Mouse (Mus musculus): ENCODE results near the gene Ppp1r13b. TPM values are rescaled to one million over a fixed set of nuclear protein-coding genes. Genes with fewer than 3 reads are reported as not detected.
"Not testable (repeated sequence)": the region's sequence is repeated elsewhere in the genome, so short reads cannot be mapped to it uniquely, and the experiment has no call there.

Gene Ppp1r13b
- polyA plus RNA-seq (2015; fragmentation: Nextera tagmentation; extraction: Ambion mirVana): 22.8 and 22.9 TPM in 2 replicates

- peak within 1 kb of the TSS; percentile 91 for H3K27ac ChIP-seq
- peak within 1 kb of the TSS; percentile 81 for H3K4me3 ChIP-seq (replicated peaks)
- WGBS: under 1% methylated on average over 69 of the region's 80 CpGs
- peak within 1 kb of the TSS; percentile 88 for H3K4me2 ChIP-seq
- H3K9ac ChIP-seq: peak within 1 kb of the TSS; percentile 85
- H3K9me3 ChIP-seq: no peaks in the 10 kb centered on the region
- H3K36me3 ChIP-seq: no peaks in the 10 kb centered on the region
- H3K4me1 ChIP-seq: peaks cover 16% of the 10 kb centered on the region; the same call in 1 of the 2 replicates
- H3K27me3 ChIP-seq (replicated peaks): no peaks in the 10 kb centered on the region
- peak; percentile 95 for ATAC-seq (ENCODE audit: insufficient read depth, low FRiP score, low read depth)
These were observed at the start of gene Ppp1r13b for GRCm38 (mm10) chr12:111907970-111908681. TSS of gene Ppp1r13b (minus strand) at chr12:111908110.

GRCm38 (mm10) chr12:111956173-111956572 is 48.3 kb upstream of the Ppp1r13b start:
- no peak overlapping the region for H3K27ac ChIP-seq
- H3K27me3 ChIP-seq (replicated peaks): no peaks in the 10 kb centered on the region
- no peak overlapping the region for H3K4me3 ChIP-seq (replicated peaks)
- whole genome bisulfite sequencing: 77% methylated on average over 5 of the region's 5 CpGs
- H3K9me3 ChIP-seq: no peaks in the 10 kb centered on the region
- H3K4me2 ChIP-seq: no peak overlapping the region
- H3K36me3 ChIP-seq: peaks cover 19% of the 10 kb centered on the region
- peaks cover 7% of the 10 kb centered on the region; the same call in 1 of the 2 replicates for H3K4me1 ChIP-seq
- H3K9ac ChIP-seq: no peak overlapping the region
- no peak for ATAC-seq (ENCODE audit: insufficient read depth, low FRiP score, low read depth)

GRCm38 (mm10) chr12:111951701-111952100 is 43.8 kb upstream of the Ppp1r13b start:
- ATAC-seq (ENCODE audit: insufficient read depth, low FRiP score, low read depth): peak; percentile 47; the same call in 1 of the 2 replicates
- Histone ChIP-seq H3K36me3 (no peaks in the 10 kb centered on the region), H3K9ac (no peak overlapping the region), H3K4me3 (replicated peaks) (no peak overlapping the region), H3K27me3 (replicated peaks) (no peaks in the 10 kb centered on the region), H3K4me2 (no peak overlapping the region), H3K27ac (peak overlapping the region; percentile 19; the same call in 1 of the 2 replicates), H3K4me1 (peaks cover 14% of the 10 kb centered on the region), H3K9me3 (no peaks in the 10 kb centered on the region)
- WGBS: 21% methylated on average over 5 of the region's 5 CpGs

GRCm38 (mm10) chr12:111950486-111950885 is 42.6 kb upstream of the Ppp1r13b start:
- no peaks in the 10 kb centered on the region for H3K9me3 ChIP-seq
- ATAC-seq (ENCODE audit: insufficient read depth, low FRiP score, low read depth): no peak
- H3K4me1 ChIP-seq: peaks cover 20% of the 10 kb centered on the region
- no peak overlapping the region for H3K4me3 ChIP-seq (replicated peaks)
- no peaks in the 10 kb centered on the region for H3K27me3 ChIP-seq (replicated peaks)
- 46% methylated on average over 5 of the region's 5 CpGs for WGBS
- no peak overlapping the region for H3K9ac ChIP-seq
- H3K36me3 ChIP-seq: no peaks in the 10 kb centered on the region
- no peak overlapping the region for H3K27ac ChIP-seq
- H3K4me2 ChIP-seq: no peak overlapping the region

GRCm38 (mm10) chr12:111946716-111947115 is 38.8 kb upstream of the Ppp1r13b start:
- H3K9me3 ChIP-seq: no peaks in the 10 kb centered on the region
- peaks cover 36% of the 10 kb centered on the region for H3K4me1 ChIP-seq
- peak overlapping the region; percentile 49 for H3K27ac ChIP-seq
- H3K4me2 ChIP-seq: no peak overlapping the region
- no peak overlapping the region for H3K9ac ChIP-seq
- no peak overlapping the region for H3K4me3 ChIP-seq (replicated peaks)
- WGBS: 37% methylated on average over 2 of the region's 2 CpGs
- peak; percentile 9; the same call in 1 of the 2 replicates for ATAC-seq (ENCODE audit: insufficient read depth, low FRiP score, low read depth)
- H3K36me3 ChIP-seq: no peaks in the 10 kb centered on the region
- no peaks in the 10 kb centered on the region for H3K27me3 ChIP-seq (replicated peaks)

GRCm38 (mm10) chr12:111945765-111946655 is 38.1 kb upstream of the Ppp1r13b start:
- H3K4me3 ChIP-seq (replicated peaks); H3K9ac ChIP-seq; H3K27me3 ChIP-seq (replicated peaks); H3K9me3 ChIP-seq; H3K36me3 ChIP-seq; H3K4me2 ChIP-seq: not testable (repeated sequence)
- H3K27ac ChIP-seq: peak overlapping the region; percentile 80
- peak; percentile 57 for ATAC-seq (ENCODE audit: insufficient read depth, low FRiP score, low read depth)
- 45% methylated on average over 11 of the region's 15 CpGs for WGBS
- H3K4me1 ChIP-seq: peaks cover 35% of the 10 kb centered on the region

- no peaks in the 10 kb centered on the region for H3K27me3 ChIP-seq (replicated peaks)
- 35% methylated on average over 8 of the region's 8 CpGs for WGBS
- no peaks in the 10 kb centered on the region for H3K9me3 ChIP-seq
- no peak overlapping the region for H3K9ac ChIP-seq
- ATAC-seq (ENCODE audit: insufficient read depth, low FRiP score, low read depth): peak; percentile 1; the same call in 1 of the 2 replicates
- peak overlapping the region; percentile 80 for H3K27ac ChIP-seq
- no peak overlapping the region for H3K4me3 ChIP-seq (replicated peaks)
- no peaks in the 10 kb centered on the region for H3K36me3 ChIP-seq
- no peak overlapping the region for H3K4me2 ChIP-seq
- peaks cover 27% of the 10 kb centered on the region for H3K4me1 ChIP-seq
These were observed 37.2 kb upstream of the Ppp1r13b start for GRCm38 (mm10) chr12:111945115-111945514.

GRCm38 (mm10) chr12:111944065-111944987 is 36.4 kb upstream of the Ppp1r13b start:
- H3K27ac ChIP-seq: peak overlapping the region; percentile 80
- H3K9me3 ChIP-seq; H3K36me3 ChIP-seq; H3K27me3 ChIP-seq (replicated peaks); H3K4me3 ChIP-seq (replicated peaks); H3K9ac ChIP-seq: not testable (repeated sequence)
- peaks cover 27% of the 10 kb centered on the region for H3K4me1 ChIP-seq
- H3K4me2 ChIP-seq: peak overlapping the region; percentile 37
- ATAC-seq (ENCODE audit: insufficient read depth, low FRiP score, low read depth): peak; percentile 76
- WGBS: 60% methylated on average over 18 of the region's 20 CpGs

GRCm38 (mm10) chr12:111943421-111944064 is 35.6 kb upstream of the Ppp1r13b start:
- Histone ChIP-seq H3K9me3 (no peaks in the 10 kb centered on the region), H3K4me3 (replicated peaks) (no peak overlapping the region; the same call in 1 of the 2 replicates), H3K27ac (peak overlapping the region; percentile 75), H3K36me3 (no peaks in the 10 kb centered on the region), H3K27me3 (replicated peaks) (no peaks in the 10 kb centered on the region), H3K4me2 (peak overlapping the region; percentile 37), H3K9ac (no peak overlapping the region), H3K4me1 (peaks cover 34% of the 10 kb centered on the region)
- WGBS: 64% methylated on average over 10 of the region's 10 CpGs
- no peak for ATAC-seq (ENCODE audit: insufficient read depth, low FRiP score, low read depth)

- Histone ChIP-seq H3K4me1 (peaks cover 42% of the 10 kb centered on the region), H3K9ac (no peak overlapping the region), H3K36me3 (no peaks in the 10 kb centered on the region), H3K27me3 (replicated peaks) (no peaks in the 10 kb centered on the region), H3K4me2 (no peak overlapping the region), H3K27ac (peak overlapping the region; percentile 97), H3K4me3 (replicated peaks) (no peak overlapping the region), H3K9me3 (no peaks in the 10 kb centered on the region)
- peak; percentile 24; the same call in 1 of the 2 replicates for ATAC-seq (ENCODE audit: insufficient read depth, low FRiP score, low read depth)
- 7% methylated on average over 1 of the region's 1 CpGs for WGBS
These were observed 30.8 kb upstream of the Ppp1r13b start for GRCm38 (mm10) chr12:111938623-111939177.

Measured in stomach, embryonic 15.5 days (tissue).